Mouse (Mus musculus): ENCODE data around the gene Hp.

The Hp gene

DNA sequence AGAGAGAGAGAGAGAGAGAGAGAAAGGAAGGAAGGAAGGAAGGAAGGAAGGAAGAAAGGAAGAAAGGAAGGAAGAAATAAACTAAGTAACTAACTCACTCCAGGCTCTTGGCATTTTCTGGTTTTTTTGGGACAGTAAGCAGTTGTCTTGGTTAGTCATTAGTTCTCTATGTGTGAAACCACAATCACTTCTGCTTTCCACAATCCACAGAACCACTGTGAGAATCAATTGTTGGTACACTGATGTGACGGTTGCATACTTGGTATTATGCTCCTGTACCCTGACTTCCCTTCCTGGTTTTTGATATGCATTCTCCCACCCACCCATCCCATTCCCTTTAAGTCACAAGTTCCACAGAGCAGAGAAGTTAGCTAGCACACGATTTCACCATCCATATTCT is 15.1 kb downstream of the Hp start:
- no peak for DNase-seq (ENCODE audit: low spot score in 2 of 2)

DNA sequence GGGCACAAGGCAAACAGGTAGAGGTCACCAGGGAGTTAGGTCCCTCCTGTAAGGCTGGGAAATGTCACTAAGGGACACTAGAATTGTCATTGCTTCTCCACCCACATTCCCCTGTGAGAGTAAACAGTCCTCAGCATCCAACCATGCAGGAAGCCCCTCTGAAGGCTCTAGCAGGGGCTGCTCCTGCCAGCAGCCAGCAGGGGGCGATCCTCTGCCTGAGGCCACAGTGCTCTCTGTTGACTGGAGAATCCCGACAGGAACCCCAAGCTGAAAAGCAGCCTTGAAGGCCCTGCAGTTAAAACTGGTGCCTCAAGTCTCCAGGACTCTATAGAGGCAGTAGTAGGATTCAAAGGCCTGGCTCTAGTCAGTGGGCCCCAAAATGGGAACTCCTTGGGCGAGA is 27.3 kb downstream of the Hp start:
- no peak for DNase-seq (ENCODE audit: low spot score in 2 of 2)

DNA sequence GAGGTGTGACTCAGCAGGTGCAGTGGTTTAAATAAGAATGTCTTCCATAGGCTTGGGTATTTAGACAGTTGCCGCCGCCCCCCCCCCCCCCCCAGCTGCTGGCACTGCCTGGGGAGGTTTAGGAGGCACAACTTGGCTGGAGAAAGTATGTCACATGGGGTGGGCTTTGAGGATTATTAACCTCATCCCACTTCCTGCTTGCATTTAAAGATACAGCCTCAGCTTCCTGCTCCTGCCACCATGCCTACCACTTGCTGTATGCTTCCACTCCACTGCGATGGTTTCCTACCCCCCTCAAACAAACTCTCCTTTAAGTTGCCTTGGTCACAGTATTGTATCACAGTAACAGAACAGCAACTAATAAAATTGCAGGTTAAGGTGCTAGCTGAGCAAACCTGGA is 34.9 kb downstream of the Hp start:
- no peak for DNase-seq (ENCODE audit: low spot score in 2 of 2)

DNA sequence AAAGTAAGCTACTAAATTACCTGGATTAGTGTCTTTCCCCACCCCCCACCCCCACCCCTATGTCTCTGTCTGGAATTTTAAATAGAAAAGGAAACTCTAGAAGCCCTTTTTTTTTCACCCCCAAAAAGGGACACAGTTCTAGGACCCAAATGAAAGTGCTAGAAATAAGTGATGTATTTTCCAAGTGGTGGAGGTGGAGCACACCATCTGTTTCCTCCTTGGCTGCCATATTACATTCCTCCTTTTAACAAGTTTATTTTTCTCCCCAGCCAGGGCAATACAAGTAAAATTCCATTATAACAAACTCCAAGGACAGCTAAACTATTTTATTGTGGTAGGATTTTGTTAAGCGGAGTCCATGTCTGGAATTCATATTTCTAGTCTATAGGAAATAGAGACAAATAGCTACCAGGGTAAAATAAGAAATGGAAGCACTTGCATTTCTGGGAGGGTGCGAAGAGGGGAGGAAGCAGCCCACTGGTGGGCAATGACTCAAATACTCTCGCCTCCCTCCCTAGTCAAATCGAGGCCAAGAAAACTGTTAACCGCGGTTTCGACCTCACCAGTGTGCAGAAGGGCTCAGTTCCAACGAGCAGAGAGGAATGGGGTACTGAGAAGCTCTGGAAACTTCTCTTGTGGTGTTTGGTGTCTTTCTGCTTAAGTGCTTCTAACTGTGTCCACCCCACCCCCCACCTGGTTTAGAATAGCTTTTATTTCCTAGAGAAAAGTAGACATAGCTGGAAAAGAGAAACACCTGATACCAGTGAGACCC is 36.0 kb downstream of the Hp start:
- DNase-seq (ENCODE audit: low spot score in 2 of 2), result no peak

DNA sequence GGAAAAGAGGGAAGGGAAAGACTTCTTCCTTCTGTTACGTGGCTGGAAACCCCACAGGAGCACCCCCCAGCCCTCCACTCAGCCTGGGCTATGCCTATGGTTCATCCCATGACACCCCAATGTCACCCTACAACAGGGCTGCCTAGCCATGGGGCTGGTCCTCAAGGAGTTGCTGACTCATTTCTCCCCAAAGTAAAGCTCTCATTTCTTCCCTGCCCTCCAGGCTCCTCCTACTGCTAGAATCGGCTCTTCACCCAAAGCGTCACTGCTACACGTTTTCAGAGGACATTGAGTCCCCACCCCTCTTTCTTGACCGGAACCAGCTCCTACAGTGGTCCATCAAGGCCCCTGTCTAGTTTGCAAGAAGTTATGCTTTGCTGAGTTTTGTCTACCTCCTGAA is 36.8 kb downstream of the Hp start:
- no peak for DNase-seq (ENCODE audit: low spot score in 2 of 2)

DNA sequence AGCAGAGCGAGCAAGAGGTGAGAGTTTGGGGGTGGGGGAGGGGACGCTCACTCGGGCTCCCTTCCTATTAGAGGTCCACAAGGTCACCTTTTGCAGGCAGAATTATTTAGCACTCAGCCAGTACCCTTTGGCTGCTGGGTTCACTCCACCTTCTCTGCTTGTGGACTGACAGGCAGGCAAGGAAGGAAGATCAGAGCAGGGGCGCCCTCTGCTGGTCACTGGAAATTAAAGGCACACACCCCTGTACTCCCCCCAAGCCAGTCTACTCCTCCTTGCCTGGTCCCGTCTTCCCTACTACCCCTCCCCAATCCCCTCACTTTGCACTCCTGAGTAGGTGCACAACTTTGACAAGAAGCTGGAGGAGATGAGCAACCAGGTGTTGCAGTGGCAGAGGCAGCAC is 42.3 kb downstream of the Hp start:
- DNase-seq (ENCODE audit: low spot score in 2 of 2), result peak; percentile 71 to 90

DNA sequence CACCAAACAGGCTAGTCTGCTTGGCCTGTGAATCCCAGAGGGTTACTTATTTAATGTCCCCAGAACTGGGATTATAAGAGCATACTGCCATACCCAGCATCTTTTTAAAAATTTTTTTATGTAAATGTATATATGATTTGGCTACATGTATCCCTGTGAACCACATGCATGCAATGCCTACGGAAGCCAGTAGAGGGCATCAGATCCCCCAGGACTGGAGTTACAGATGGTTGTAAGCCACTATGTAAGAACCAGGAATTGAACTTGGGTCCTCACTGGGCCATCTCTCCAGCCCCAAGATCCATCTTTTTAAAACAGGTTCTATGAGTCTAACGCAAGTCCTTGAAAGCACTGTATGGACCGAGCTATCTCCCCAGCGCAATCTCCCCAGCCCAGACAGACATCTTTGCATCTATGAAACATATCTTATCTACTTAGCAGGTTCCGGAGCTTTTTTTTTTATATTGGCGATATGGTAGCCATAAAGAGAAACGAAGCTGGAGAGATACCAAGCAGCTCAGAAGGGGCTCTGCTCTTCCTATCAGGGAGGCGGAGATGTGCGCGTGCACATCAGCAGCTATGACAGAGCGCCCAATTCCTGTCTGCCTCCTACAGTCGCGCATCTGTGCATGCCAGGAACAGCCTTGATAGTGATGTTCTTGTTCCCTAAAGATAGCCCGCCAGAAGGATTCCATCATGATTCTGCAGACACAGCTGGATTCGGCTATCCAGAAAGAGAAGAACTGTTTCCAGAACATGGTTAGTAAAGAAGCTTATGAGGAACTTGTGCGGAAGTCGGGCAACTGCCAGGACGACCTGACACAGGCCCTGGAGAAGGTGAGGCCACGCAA is 43.6 kb downstream of the Hp start:
- DNase-seq (ENCODE audit: low spot score in 2 of 2), result peak; percentile 49 to 81

All from spleen, postnatal 4 days (tissue).